Mouse (Mus musculus) C2C12 (cell line): ENCODE measurements at regions not wholly inside any gene's neighbourhood (a gene's known extent, or its start where the extent isn't known, plus 50 kb on each side); places are given as distances from the start of the nearest gene placed in this dataset.

Experiments
- H3K27me3 ChIP-seq: one replicate; pipeline ENCODE4 v1.6.1; 2011; ENCODE audit not compliant: control insufficient read depth, insufficient read depth, insufficient read length
- H3K36me3 ChIP-seq: one replicate; pipeline ENCODE4 v1.6.1; 2011; ENCODE audit not compliant: control insufficient read depth, insufficient read depth
- H3K4me3 ChIP-seq: one replicate; pipeline ENCODE4 v1.5.1; 2011; ENCODE audit warnings: mild to moderate bottlenecking, control low read depth; ENCODE audit not compliant: poor library complexity, insufficient read depth, severe bottlenecking
- H3K79me2 ChIP-seq: one replicate; pipeline ENCODE4 v1.6.1; 2011; ENCODE audit not compliant: control insufficient read depth, insufficient read depth
- H3K79me3 ChIP-seq: one replicate; pipeline ENCODE4 v1.6.1; 2011; ENCODE audit warnings: low read depth, control low read depth
- H3ac ChIP-seq: one replicate; pipeline ENCODE3; 2011; ENCODE audit warnings: low read depth; ENCODE audit not compliant: control insufficient read depth, insufficient read length
- CEBPB ChIP-seq: IDR thresholded peaks from one replicate; pipeline ENCODE4 v1.6.1; 2011; ENCODE audit warnings: low read depth, mild to moderate bottlenecking, control low read depth, moderate library complexity
- CTCF ChIP-seq: IDR thresholded peaks from one replicate; pipeline ENCODE4 v1.5.1; 2011; ENCODE audit not compliant: control insufficient read depth, insufficient read depth, insufficient read length
- FOSL1 ChIP-seq: IDR thresholded peaks from one replicate; pipeline ENCODE4 v1.8.0; 2011; ENCODE audit warnings: mild to moderate bottlenecking, low read length; ENCODE audit not compliant: poor library complexity, insufficient read depth, severe bottlenecking
- MAX ChIP-seq: IDR thresholded peaks from one replicate; pipeline ENCODE4 v1.6.1; 2011; ENCODE audit warnings: mild to moderate bottlenecking, control low read depth
- MYOD1 ChIP-seq: IDR thresholded peaks from one replicate; pipeline ENCODE4 v1.6.1; 2011; ENCODE audit warnings: low read depth; ENCODE audit not compliant: control insufficient read depth, insufficient read length
- MYOG ChIP-seq: IDR thresholded peaks from one replicate; pipeline ENCODE4 v1.6.1; 2011; ENCODE audit not compliant: control insufficient read depth, insufficient read length; ENCODE audit errors: extremely low read depth
- USF1 ChIP-seq: IDR thresholded peaks from one replicate; pipeline ENCODE4 v1.6.1; 2011; ENCODE audit warnings: low read depth, mild to moderate bottlenecking, control low read depth, moderate library complexity

DNA sequence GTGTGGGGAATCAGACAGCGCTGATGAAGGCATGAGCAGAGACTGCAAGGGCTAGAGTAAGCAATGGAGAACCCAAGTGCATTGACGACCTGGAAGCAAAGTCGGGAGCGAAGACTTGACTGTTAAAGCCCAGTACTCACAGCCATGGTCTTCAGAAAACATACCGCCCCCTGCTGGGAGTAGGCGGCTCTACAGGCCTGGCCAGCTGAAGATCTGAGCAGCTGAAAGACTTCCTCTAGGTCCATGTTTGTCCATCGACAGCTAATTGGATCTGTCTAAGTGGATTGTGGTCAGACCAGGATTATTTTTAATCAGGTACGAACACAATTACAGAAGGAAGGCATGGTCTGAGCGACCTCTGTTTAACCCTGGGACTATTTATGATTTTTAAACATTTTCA lies 230.0 kb downstream of the Slc30a10 start:
- TF ChIP-seq CEBPB = no peak
- TF ChIP-seq USF1 = no peak
- TF ChIP-seq MYOG = no peak
- no peak for TF ChIP-seq MAX
- TF ChIP-seq CTCF = no peak
- no peak for TF ChIP-seq FOSL1
- no peak for TF ChIP-seq MYOD1
- H3ac ChIP-seq = no peak overlapping the region
- H3K79me2 ChIP-seq = no peaks in the 10 kb centered on the region

DNA sequence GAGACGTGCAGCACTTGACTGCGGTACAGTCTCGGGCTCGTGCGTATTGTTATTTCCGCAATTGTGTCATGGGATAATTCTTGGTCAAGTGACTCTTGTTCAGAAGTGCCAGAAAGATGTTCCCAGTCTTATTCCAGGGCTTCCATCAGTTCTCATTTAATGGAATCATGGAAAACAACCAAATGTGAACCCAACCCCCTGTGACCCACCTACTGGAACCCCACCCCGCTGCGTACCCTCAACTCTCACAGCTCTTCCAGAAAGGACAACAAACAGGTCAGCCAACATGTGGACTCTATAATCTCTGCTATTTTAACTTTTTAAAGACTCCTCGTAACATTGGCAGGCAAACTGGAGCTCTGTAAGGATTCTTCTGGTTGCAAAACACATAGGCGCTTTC lies 233.9 kb downstream of the Slc30a10 start:
- no peaks in the 10 kb centered on the region for H3K79me3 ChIP-seq
- H3ac ChIP-seq = no peak overlapping the region
- no peaks in the 10 kb centered on the region for H3K36me3 ChIP-seq
- H3K27me3 ChIP-seq = no peaks in the 10 kb centered on the region
- no peak for TF ChIP-seq MYOD1
- no peak for TF ChIP-seq MAX
- TF ChIP-seq FOSL1 = no peak
- no peak for TF ChIP-seq USF1
- no peak for TF ChIP-seq CTCF
- TF ChIP-seq MYOG = no peak
- TF ChIP-seq CEBPB = no peak
- no peak overlapping the region for H3K4me3 ChIP-seq
- no peaks in the 10 kb centered on the region for H3K79me2 ChIP-seq

More for the DNA sequence above, 230.0 kb downstream of the Slc30a10 start:
- Histone ChIP-seq H3K36me3 (no peaks in the 10 kb centered on the region), H3K4me3 (no peak overlapping the region), H3K27me3 (no peaks in the 10 kb centered on the region), H3K79me3 (no peaks in the 10 kb centered on the region)

DNA sequence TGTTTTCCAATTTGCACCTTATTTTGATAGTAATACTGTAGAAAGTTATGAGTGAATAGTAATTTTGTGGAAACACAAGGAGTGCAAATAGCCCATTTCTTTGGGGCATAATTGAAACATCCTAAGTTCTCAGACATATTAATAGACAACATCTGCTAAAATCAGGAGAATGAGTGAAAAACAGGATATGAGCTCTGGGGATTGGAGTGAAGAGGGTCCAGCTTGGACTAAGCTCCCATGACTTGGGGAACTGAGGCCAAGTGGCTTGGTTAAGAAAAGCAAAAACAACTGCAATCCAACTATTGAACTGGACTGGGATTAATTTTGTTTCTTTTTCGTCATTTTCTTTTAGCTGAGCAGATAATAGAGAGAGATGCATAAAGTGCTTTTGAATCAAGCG lies 240.7 kb downstream of the Slc30a10 start:
- Histone ChIP-seq H3K79me3 (no peaks in the 10 kb centered on the region), H3K79me2 (no peaks in the 10 kb centered on the region), H3ac (no peak overlapping the region), H3K27me3 (no peaks in the 10 kb centered on the region), H3K4me3 (no peak overlapping the region), H3K36me3 (no peaks in the 10 kb centered on the region)
- TF ChIP-seq MYOG = no peak
- no peak for TF ChIP-seq MAX
- no peak for TF ChIP-seq CEBPB
- TF ChIP-seq CTCF = no peak
- TF ChIP-seq MYOD1 = no peak
- TF ChIP-seq FOSL1 = no peak
- TF ChIP-seq USF1 = no peak

DNA sequence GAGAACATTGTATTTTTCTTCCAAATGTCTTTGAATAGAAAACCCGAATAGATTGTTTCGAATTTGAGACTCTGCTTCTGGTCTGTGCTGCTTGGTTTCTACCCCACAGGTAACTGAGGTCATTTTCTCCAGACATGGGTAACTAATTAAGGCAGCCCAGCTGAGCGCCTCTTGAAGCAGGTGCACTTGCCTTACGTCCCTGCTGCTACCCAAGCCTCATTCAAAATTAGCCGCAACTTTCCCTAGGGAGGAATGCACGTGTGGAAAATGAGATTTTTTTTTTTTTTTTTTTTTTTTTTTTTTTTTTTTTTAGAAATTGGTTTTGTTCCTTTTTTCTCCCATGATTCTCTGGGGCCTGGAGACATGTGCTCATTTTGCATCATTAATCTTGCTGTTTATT lies 245.1 kb downstream of the Slc30a10 start:
- Histone ChIP-seq H3K79me2 (no peaks in the 10 kb centered on the region), H3K4me3 (no peak overlapping the region), H3ac (no peak overlapping the region), H3K27me3 (no peaks in the 10 kb centered on the region), H3K79me3 (no peaks in the 10 kb centered on the region), H3K36me3 (no peaks in the 10 kb centered on the region)
- no peak for TF ChIP-seq CEBPB
- TF ChIP-seq MAX = no peak
- no peak for TF ChIP-seq CTCF

DNA sequence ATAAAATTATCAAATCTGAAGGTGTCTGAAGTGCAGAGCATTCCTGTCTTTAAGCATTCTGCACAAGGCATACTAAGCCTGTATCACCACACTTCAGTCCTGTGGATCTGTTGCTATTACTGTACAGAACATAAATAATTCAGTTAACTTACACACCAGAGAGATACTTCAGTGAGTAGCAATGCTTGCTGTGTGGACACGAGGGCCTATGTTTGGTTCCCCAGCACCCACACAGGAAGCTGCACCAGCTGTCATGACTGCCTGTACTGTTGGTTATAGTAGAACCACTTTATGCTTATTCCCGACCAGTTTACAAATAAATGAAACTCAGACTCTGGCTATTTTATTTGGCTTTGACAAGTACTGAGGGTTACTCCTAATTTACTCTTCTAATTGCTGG lies 271.7 kb downstream of the Slc30a10 start:
- TF ChIP-seq MYOD1 (no peak), MYOG (no peak), CEBPB (no peak), MAX (no peak), CTCF (no peak), USF1 (no peak), FOSL1 (no peak)
- no peak overlapping the region for H3K4me3 ChIP-seq
- H3ac ChIP-seq = no peak overlapping the region
- H3K79me2 ChIP-seq = no peaks in the 10 kb centered on the region
- H3K79me3 ChIP-seq = no peaks in the 10 kb centered on the region
- H3K27me3 ChIP-seq = no peaks in the 10 kb centered on the region
- H3K36me3 ChIP-seq = no peaks in the 10 kb centered on the region

DNA sequence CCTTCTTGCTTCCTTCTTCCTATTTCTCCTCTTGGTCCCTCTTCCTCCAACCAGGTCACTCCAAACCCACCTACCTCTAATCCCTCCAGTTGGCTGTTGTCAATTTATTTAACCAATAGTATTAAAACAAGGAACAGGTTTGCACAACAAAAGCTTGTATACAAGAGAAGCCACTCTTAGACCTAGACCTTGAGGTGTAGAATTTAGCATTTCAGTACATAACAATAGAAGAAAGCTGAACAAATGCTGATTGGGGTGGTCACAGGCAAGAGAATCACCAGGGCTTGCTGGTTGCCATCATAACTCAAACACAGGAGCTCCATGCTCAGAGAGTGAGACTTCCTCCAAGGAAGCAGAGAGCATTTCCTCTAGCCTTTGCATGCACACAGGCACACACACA lies 272.2 kb downstream of the Slc30a10 start:
- H3ac ChIP-seq = no peak overlapping the region
- no peaks in the 10 kb centered on the region for H3K27me3 ChIP-seq
- H3K79me2 ChIP-seq = no peaks in the 10 kb centered on the region
- H3K79me3 ChIP-seq = no peaks in the 10 kb centered on the region
- no peak for TF ChIP-seq FOSL1
- no peak for TF ChIP-seq CTCF
- TF ChIP-seq MYOD1 = no peak
- no peak for TF ChIP-seq MYOG
- no peak for TF ChIP-seq USF1
- no peak for TF ChIP-seq MAX
- no peak for TF ChIP-seq CEBPB
- no peak overlapping the region for H3K4me3 ChIP-seq
- H3K36me3 ChIP-seq = no peaks in the 10 kb centered on the region

DNA sequence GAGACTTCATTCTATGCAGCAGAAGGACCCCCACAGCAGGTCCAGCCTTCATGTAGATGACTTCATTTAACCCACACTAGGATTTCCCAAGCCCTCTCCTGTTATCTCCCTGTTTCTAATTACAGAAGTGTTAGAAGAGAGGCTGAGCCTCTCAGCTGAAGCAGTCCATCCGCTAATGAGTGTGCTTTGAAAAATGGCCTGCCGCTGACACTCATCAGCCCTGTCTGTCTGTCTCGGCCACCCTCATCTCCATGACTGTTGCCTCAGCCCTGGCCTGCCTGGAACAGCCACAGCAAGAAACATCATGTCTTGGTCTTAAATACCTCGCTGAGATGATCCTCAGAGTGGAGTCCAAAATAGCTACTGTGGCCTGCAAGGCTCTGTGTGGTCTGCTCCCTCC lies 273.1 kb downstream of the Slc30a10 start:
- H3K27me3 ChIP-seq = no peaks in the 10 kb centered on the region
- TF ChIP-seq MYOD1 (no peak), CEBPB (no peak), MYOG (no peak), FOSL1 (no peak), MAX (no peak), USF1 (no peak)
- no peak overlapping the region for H3K4me3 ChIP-seq
- H3K79me3 ChIP-seq = no peaks in the 10 kb centered on the region
- no peaks in the 10 kb centered on the region for H3K79me2 ChIP-seq
- no peaks in the 10 kb centered on the region for H3K36me3 ChIP-seq
- H3ac ChIP-seq = no peak overlapping the region
